Mouse (Mus musculus) stomach, postnatal 0 days (tissue): ENCODE measurements at regions not wholly inside any gene's neighbourhood (a gene's known extent, or its start where the extent isn't known, plus 50 kb on each side); places are given as distances from the start of the nearest gene placed in this dataset.

Experiments used
- CTCF ChIP-seq: IDR thresholded peaks from 2 replicates; pipeline ENCODE4 v1.5.1; 2016; ENCODE audit warnings: antibody characterized with exemption, low read depth, mild to moderate bottlenecking, moderate library complexity
- EP300 ChIP-seq: optimal IDR thresholded peaks from 2 replicates; pipeline ENCODE3; 2016; ENCODE audit warnings: antibody characterized with exemption

GRCm38 (mm10) chr14:123078804-123079203 is 95.0 kb upstream of the Tmtc4 start:
- no peak for TF ChIP-seq EP300
- TF ChIP-seq CTCF, result no peak
